Mouse (Mus musculus) G1E (cell line): ENCODE measurements around the gene Helz.

Experiments used
- CTCF ChIP-seq: IDR thresholded peaks from 2 replicates; pipeline ENCODE4 v1.5.1; 2012; ENCODE audit warnings: low read depth, low read length, inconsistent platforms, mixed read lengths
- GATA1 ChIP-seq: IDR thresholded peaks from 2 replicates; pipeline ENCODE4 v1.6.1; 2012; ENCODE audit warnings: borderline replicate concordance, low read length, inconsistent platforms, mixed read lengths
- POLR2AphosphoS5 ChIP-seq: IDR thresholded peaks from 2 replicates; pipeline ENCODE4 v1.6.1; 2012; ENCODE audit warnings: low read depth, low read length, inconsistent platforms; ENCODE audit not compliant: insufficient replicate concordance
- TAL1 ChIP-seq: conservative IDR thresholded peaks from 2 replicates; pipeline ENCODE4 v1.6.1; 2012; ENCODE audit warnings: low read depth, low read length, inconsistent platforms, mixed read lengths

DNA sequence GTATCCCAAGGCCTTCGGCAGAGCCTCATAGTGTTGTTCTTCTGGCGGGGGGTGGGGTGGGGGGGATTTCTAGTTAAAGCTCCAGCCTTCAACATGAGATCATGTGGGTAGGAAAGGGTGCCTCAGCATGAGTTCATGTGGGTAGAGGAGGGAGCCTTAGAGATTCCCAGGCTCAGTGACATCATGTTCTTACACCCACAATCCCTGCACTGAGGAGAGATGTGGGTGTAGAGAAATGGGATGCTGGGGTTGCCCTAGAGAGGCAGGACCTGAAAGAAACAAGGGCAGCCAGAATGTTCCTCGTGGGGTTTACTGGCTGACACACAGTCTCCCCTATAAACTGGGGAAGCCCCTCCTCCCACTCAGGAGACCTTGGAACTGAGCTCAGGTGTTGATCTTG lies 162.6 kb downstream of the Helz start:
- TF ChIP-seq CTCF, result no peak
- TF ChIP-seq GATA1, result no peak
- no peak for TF ChIP-seq POLR2AphosphoS5
- no peak for TF ChIP-seq TAL1
